Mouse (Mus musculus) induced T-regulatory cell, adult 2 months (primary cell): ENCODE results near the gene Tnfrsf14.

ENCODE experiments used
- DNase-seq: peaks from one replicate; pipeline ENCODE4 v3.0.0-alpha.2; 2012; ENCODE audit warnings: low read depth

Gene Tnfrsf14

GRCm38 (mm10) chr4:154928395-154929087 lies at the start of gene Tnfrsf14:
Gene Tnfrsf14 (minus strand): TSS chr4:154928563.
- no peak for DNase-seq

GRCm38 (mm10) chr4:154974163-154974611 lies 45.8 kb upstream of the Tnfrsf14 start:
- DNase-seq, result no peak

- no peak for DNase-seq
Measured at GRCm38 (mm10) chr4:154972546-154972945, 44.2 kb upstream of the Tnfrsf14 start.

GRCm38 (mm10) chr4:154967173-154967572 lies 38.8 kb upstream of the Tnfrsf14 start:
- DNase-seq, result peak; percentile 70

GRCm38 (mm10) chr4:154965856-154966255 lies 37.5 kb upstream of the Tnfrsf14 start:
- no peak for DNase-seq

- DNase-seq, result peak; percentile 62
Measured at GRCm38 (mm10) chr4:154964581-154965235, 36.3 kb upstream of the Tnfrsf14 start.

- peak; percentile 92 for DNase-seq
Measured at GRCm38 (mm10) chr4:154963901-154964580, 35.7 kb upstream of the Tnfrsf14 start, which contains the start of gene Pank4. Gene Pank4 (plus strand): TSS chr4:154964123.

- no peak for DNase-seq
Measured at GRCm38 (mm10) chr4:154963190-154963836, 35.0 kb upstream of the Tnfrsf14 start.

- DNase-seq, result no peak
Measured at GRCm38 (mm10) chr4:154962683-154963082, 34.3 kb upstream of the Tnfrsf14 start.

- DNase-seq, result peak; percentile 67
Measured at GRCm38 (mm10) chr4:154961911-154962310, 33.5 kb upstream of the Tnfrsf14 start.

GRCm38 (mm10) chr4:154961226-154961738 lies 32.9 kb upstream of the Tnfrsf14 start:
- peak; percentile 61 for DNase-seq

- DNase-seq, result peak; percentile 55
Measured at GRCm38 (mm10) chr4:154960690-154961225, 32.4 kb upstream of the Tnfrsf14 start, which contains the start of gene Hes5. Gene Hes5 (plus strand): TSS chr4:154960923.

GRCm38 (mm10) chr4:154960021-154960689 lies 31.8 kb upstream of the Tnfrsf14 start:
- DNase-seq, result no peak

- DNase-seq, result no peak
Measured at GRCm38 (mm10) chr4:154958621-154959020, 30.3 kb upstream of the Tnfrsf14 start.

GRCm38 (mm10) chr4:154958171-154958570 lies 29.8 kb upstream of the Tnfrsf14 start:
- DNase-seq, result no peak

- no peak for DNase-seq
Measured at GRCm38 (mm10) chr4:154957289-154957993, 29.1 kb upstream of the Tnfrsf14 start.

- DNase-seq, result no peak
Measured at GRCm38 (mm10) chr4:154956604-154957003, 28.2 kb upstream of the Tnfrsf14 start.

- no peak for DNase-seq
Measured at GRCm38 (mm10) chr4:154952461-154953241, 24.3 kb upstream of the Tnfrsf14 start.

- DNase-seq, result no peak
Measured at GRCm38 (mm10) chr4:154949589-154949982, 21.2 kb upstream of the Tnfrsf14 start.
